Mouse (Mus musculus) liver, embryonic 11.5 days (tissue): Measurements from ENCODE around the gene Cel. TPM values are rescaled to one million over a fixed set of nuclear protein-coding genes. Genes with fewer than 3 reads are reported as not detected.
A peak's percentile ranks its signal among the peaks of the same experiment; 100 is the strongest.

ENCODE experiments used
- ATAC-seq: fragments of 200-750 bp; cut with Nextera tagmentation; replicated peaks from 2 replicates; pipeline ENCODE4 v1.8.0; 2017; ENCODE audit warnings: moderate number of reproducible peaks, mild to moderate bottlenecking, moderate TSS enrichment, moderate library complexity; ENCODE audit not compliant: low FRiP score
- DNase-seq: peaks from one replicate; pipeline ENCODE4 v3.0.0-alpha.2; 2017; ENCODE audit warnings: low spot score
- H3K27ac ChIP-seq: fragments of 300-500 bp; sonication (generic); 2 replicates; pipeline ENCODE4 v1.5.1; 2014; ENCODE audit warnings: mild to moderate bottlenecking, low read depth, low read length, control low read depth
- H3K27me3 ChIP-seq: fragments of 300-500 bp; sonication (generic); replicated peaks from 2 replicates; pipeline ENCODE4 v1.6.1; 2014; ENCODE audit warnings: low read length, mixed read lengths; ENCODE audit not compliant: control insufficient read depth, insufficient read depth
- H3K36me3 ChIP-seq: fragments of 300-500 bp; sonication (generic); 2 replicates; pipeline ENCODE4 v1.6.1; 2014; ENCODE audit warnings: mild to moderate bottlenecking, low read length, moderate library complexity, mixed read lengths; ENCODE audit not compliant: control insufficient read depth, insufficient read depth
- H3K4me1 ChIP-seq: fragments of 300-500 bp; sonication (generic); replicated peaks from 2 replicates; pipeline ENCODE4 v1.6.1; 2014; ENCODE audit warnings: low read length, mixed read lengths; ENCODE audit not compliant: control insufficient read depth, insufficient read depth
- H3K4me2 ChIP-seq: fragments of 300-500 bp; sonication (generic); 2 replicates; pipeline ENCODE4 v1.6.1; 2014; ENCODE audit warnings: mild to moderate bottlenecking, control low read depth, moderate library complexity
- H3K4me3 ChIP-seq: fragments of 300-500 bp; sonication (generic); 2 replicates; pipeline ENCODE4 v1.5.1; 2014; ENCODE audit warnings: low read depth, low read length, control low read depth
- H3K9ac ChIP-seq: fragments of 300-500 bp; sonication (generic); 2 replicates; pipeline ENCODE4 v1.6.1; 2014; ENCODE audit warnings: low read depth, low read length, control low read depth
- H3K9me3 ChIP-seq: fragments of 300-500 bp; sonication (generic); 2 replicates; pipeline ENCODE4 v1.6.1; 2016; ENCODE audit warnings: low read length, inconsistent platforms, mixed read lengths; ENCODE audit not compliant: control insufficient read depth
- WGBS: fragments of 180-500 bp; shearing (Covaris S2); extraction: QIAGEN DNeasy Blood & Tissue Kit; methylation state at CpG from one replicate; pipeline ENCODE4 v1.1.7; 2014; 5-methylcytosine and 5-hydroxymethylcytosine counted together
- polyA plus RNA-seq: library from polyadenylated mRNA; unstranded; fragments of >200 nt; fragmentation: Nextera tagmentation; extraction: Ambion mirVana; gene quantifications from 2 replicates; pipeline ENCODE4 v1.2.1, GENCODE M21; 2014

Cel gene
- polyA plus RNA-seq, 1 experiment from 2014 or later, result not detected

DNA sequence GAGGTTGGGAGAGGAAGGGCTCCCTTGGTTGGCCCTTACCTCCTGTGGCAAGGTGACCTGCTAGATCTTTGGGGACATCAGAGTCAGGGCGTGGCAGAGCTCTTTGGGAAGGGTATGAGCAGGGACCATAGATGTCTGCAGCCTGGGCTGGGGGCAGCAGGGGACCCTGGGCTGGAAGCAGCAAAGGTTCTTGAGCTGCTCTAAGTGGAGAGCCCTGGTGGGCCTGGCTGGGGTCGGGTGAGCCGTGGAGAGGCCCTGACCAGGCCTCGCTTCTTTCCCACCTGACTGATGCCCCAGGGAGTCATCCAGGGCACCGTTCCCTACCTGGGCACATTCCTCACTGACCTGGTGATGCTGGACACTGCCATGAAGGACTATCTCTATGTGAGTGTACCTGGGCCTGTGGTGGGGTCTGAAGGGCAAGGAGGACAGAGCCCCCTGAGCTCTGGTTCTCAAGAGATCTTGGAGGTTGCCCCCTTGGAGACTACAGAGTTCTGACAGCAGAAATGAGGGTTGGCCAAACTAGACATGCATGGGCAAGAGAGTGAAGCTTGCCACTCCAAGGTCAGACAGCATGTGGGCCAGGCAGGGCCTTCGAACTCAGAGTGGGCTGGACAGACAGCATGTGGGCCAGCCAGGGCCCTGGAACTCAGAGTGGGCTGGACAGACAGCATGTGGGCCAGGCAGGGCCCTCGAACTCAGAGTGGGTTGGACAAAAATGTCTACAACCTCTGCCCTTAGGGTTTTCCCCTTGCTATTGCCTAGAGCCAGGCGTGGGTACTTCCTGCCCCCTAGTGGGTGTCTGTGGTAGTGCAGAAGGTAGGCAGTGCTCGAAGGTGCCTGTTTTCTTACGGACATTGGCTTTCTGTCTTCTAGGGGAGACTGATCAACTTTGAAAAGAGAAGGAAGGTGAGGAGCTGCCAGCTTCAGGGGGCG is 15.7 kb downstream of the Cel start:
- Histone ChIP-seq H3K27ac (no peak overlapping the region), H3K27me3 (no peaks in the 10 kb centered on the region), H3K9me3 (no peaks in the 10 kb centered on the region), H3K36me3 (peaks cover 6% of the 10 kb centered on the region; the same call in 1 of the 2 replicates), H3K4me3 (no peak overlapping the region), H3K4me1 (no peaks in the 10 kb centered on the region), H3K9ac (no peak overlapping the region), H3K4me2 (no peak overlapping the region)
- ATAC-seq (no peak; the same call in 1 of the 2 replicates), DNase-seq (peak; percentile 84)
- 43% methylated on average over 11 of the region's 11 CpGs for WGBS

DNA sequence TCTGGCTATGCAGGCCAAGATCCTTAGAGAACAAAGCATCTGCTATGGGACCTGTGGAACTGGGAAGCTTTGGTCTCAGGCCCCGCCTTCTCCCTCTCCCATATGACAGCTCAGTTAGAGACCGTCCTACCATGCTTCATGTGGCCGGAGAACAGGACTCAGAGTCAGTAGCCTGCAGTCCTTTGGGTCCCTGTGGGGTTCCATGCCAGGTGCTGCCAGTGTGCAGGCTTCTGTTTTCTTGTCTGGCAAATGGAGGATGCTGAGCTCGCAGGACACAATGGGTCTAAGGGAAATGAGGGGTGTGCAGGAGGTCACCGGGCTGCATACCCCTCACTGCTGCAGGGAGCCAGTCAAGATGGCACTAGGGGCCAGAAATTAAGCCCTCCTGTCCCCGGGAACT is 16.6 kb downstream of the Cel start:
- peaks cover 6% of the 10 kb centered on the region; the same call in 1 of the 2 replicates for H3K36me3 ChIP-seq
- no peaks in the 10 kb centered on the region for H3K4me1 ChIP-seq
- ATAC-seq (no peak), DNase-seq (no peak)
- no peaks in the 10 kb centered on the region for H3K27me3 ChIP-seq
- no peak overlapping the region for H3K4me3 ChIP-seq
- WGBS, result 75% methylated on average over 6 of the region's 6 CpGs
- H3K9ac ChIP-seq, result no peak overlapping the region
- H3K9me3 ChIP-seq, result no peaks in the 10 kb centered on the region
- H3K27ac ChIP-seq, result no peak overlapping the region
- H3K4me2 ChIP-seq, result no peak overlapping the region

DNA sequence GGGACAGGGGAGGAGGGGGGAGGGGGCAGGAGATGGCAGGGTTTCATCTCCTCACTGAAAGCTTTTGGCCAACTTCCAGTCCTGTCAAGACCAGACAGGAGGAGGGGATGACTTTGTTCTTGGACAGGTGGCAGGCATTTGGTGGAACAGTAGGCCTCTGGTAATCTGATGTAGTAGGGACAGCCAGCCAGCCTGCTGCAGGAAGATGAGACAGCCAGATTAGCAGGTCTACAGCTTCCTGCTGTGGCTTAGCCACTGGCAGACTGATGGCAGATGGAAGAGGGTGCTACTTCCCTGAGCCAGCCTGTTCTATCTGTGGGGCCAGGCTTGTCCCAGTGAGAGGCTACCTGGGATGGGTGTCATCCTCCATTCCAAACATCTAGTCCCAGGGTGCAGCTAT is 17.2 kb downstream of the Cel start:
- H3K4me1 ChIP-seq, result no peaks in the 10 kb centered on the region
- H3K4me2 ChIP-seq, result no peak overlapping the region
- no peaks in the 10 kb centered on the region for H3K9me3 ChIP-seq
- H3K36me3 ChIP-seq, result peaks cover 6% of the 10 kb centered on the region; the same call in 1 of the 2 replicates
- no peak overlapping the region for H3K27ac ChIP-seq
- no peak overlapping the region for H3K4me3 ChIP-seq
- no peak for ATAC-seq
- no peak overlapping the region for H3K9ac ChIP-seq
- H3K27me3 ChIP-seq, result no peaks in the 10 kb centered on the region
- no peak for DNase-seq

DNA sequence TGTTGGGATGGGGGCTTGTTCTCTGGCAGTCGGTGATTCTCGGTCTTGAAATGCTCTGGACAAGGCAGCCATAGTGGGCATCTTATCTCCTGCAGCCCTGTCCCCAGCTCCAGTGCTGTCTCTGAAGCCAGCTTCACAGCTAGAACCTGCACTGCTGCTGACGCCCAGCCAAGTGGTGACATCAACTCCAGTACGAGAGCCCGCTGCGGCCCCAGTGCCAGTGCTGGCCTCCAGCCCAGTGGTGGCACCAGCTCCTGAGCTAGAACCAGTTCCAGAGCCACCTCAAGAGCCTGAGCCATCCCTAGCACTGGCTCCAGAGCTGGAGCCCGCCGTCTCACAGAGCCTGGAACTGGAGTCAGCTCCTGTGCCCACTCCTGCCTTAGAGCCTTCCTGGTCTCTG is 19.3 kb downstream of the Cel start:
- Histone ChIP-seq H3K27ac (no peak overlapping the region), H3K36me3 (no peaks in the 10 kb centered on the region), H3K27me3 (no peaks in the 10 kb centered on the region), H3K9me3 (no peaks in the 10 kb centered on the region), H3K4me2 (no peak overlapping the region), H3K4me1 (peaks cover 9% of the 10 kb centered on the region), H3K4me3 (no peak overlapping the region), H3K9ac (no peak overlapping the region)
- WGBS, result 86% methylated on average over 8 of the region's 8 CpGs
- no peak for ATAC-seq
- DNase-seq, result no peak

DNA sequence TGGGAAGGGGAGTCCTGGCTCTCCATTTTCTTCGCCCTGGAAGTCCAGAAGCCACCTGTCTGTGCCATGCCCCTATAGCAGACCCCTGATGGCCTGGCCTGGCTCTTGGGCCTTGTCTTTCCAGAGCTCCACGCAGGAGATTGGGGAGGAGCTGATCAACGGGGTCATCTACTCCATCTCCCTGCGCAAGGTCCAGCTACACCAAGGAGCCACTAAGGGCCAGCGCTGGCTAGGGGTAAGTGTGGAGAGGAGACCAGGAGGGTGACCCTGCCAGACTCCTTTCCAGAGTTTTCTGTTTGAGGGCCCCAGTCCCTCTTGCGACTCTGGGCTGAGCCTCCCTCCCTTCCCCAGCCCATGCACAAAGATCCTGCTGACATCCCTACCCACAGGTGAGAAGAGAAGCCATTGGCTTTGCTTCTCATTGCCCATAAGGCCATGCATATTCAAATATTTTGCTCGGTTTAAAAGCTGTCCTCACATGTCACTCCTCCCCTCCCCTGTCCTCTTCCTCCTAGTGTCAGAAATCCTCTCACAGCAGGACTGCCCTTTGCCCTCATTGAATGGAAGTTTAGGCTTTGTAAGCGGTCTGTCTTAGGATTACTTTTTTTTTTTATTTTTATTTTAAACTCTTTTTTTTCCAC is 22.5 kb downstream of the Cel start:
- no peak overlapping the region for H3K27ac ChIP-seq
- no peak for ATAC-seq
- no peaks in the 10 kb centered on the region for H3K9me3 ChIP-seq
- H3K27me3 ChIP-seq, result no peaks in the 10 kb centered on the region
- no peaks in the 10 kb centered on the region for H3K36me3 ChIP-seq
- no peak for DNase-seq
- H3K9ac ChIP-seq, result no peak overlapping the region
- H3K4me1 ChIP-seq, result peaks cover 12% of the 10 kb centered on the region
- 71% methylated on average over 8 of the region's 8 CpGs for WGBS
- no peak overlapping the region for H3K4me2 ChIP-seq
- no peak overlapping the region for H3K4me3 ChIP-seq

DNA sequence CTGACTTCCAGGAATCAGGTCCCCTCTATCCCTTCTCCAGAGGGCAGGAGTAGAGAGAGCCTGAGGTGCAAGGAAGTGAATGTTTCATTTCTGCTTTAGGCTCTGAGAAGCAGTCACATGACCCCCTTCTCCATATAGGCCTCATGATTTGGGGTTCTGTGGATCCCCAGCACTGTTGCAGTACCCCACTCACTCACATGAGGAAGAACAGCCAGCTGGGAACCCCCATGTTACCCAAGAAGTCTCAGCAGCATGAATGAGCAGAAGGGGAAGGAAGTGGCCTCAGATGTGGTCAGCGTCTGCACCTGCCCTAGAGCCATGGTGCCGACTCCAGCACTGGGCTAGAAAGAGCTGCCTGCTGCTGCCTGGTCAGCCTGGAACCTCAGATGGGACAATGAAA is 23.3 kb downstream of the Cel start:
- Histone ChIP-seq H3K36me3 (no peaks in the 10 kb centered on the region), H3K9me3 (no peaks in the 10 kb centered on the region), H3K27ac (no peak overlapping the region), H3K4me1 (peaks cover 16% of the 10 kb centered on the region), H3K4me2 (no peak overlapping the region), H3K27me3 (no peaks in the 10 kb centered on the region), H3K4me3 (no peak overlapping the region), H3K9ac (no peak overlapping the region)
- ATAC-seq (no peak), DNase-seq (no peak)
- WGBS, result 35% methylated on average over 2 of the region's 2 CpGs

DNA sequence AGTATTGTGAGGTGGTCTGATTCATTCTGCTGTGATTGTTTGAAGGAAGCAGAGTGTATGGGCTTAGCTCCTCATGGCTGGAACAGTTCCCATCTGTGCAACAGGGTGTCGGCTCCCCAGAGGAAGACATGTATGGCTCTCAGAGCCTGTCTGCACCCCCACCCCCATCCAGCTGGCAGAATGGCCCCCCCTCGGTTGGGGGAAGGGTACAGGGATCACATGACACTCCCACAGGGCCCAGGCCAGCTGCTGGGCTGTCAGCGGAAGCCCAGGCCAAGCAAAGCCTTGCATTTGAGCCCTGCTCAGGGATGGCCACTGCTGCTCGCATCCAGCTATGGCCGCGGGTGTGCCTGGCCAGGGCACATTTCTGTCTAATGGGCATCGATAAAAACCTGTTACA is 24.0 kb downstream of the Cel start:
- H3K4me1 ChIP-seq, result peaks cover 18% of the 10 kb centered on the region
- no peaks in the 10 kb centered on the region for H3K9me3 ChIP-seq
- ATAC-seq (no peak), DNase-seq (no peak)
- H3K9ac ChIP-seq, result no peak overlapping the region
- no peak overlapping the region for H3K4me3 ChIP-seq
- H3K27ac ChIP-seq, result no peak overlapping the region
- H3K36me3 ChIP-seq, result no peaks in the 10 kb centered on the region
- peaks cover 3% of the 10 kb centered on the region for H3K27me3 ChIP-seq
- no peak overlapping the region for H3K4me2 ChIP-seq
- WGBS, result 67% methylated on average over 7 of the region's 7 CpGs

DNA sequence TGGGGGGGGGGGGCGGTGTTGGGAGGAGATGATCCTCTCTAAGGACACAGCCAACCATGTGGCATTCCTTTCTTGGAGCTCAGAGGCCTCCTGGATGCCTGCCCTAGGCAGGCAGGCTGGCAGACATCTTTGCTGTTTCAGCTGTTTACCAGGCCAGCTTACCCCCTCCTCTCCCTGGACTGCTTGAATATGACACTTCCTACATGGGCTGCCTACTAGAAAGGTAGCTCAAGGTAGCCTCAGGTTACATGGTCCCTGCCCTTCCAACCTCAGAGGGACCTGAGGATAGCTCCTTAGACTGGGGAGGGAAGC is 24.4 kb downstream of the Cel start:
- Histone ChIP-seq H3K4me1 (peaks cover 22% of the 10 kb centered on the region), H3K27me3 (peaks cover 3% of the 10 kb centered on the region), H3K4me3 (no peak overlapping the region), H3K27ac (no peak overlapping the region), H3K9ac (no peak overlapping the region), H3K9me3 (no peaks in the 10 kb centered on the region), H3K4me2 (no peak overlapping the region), H3K36me3 (no peaks in the 10 kb centered on the region)
- DNase-seq (no peak), ATAC-seq (no peak)
- WGBS, result 47% methylated on average over 1 of the region's 1 CpGs
